ENCODE assay signal across 8 mouse cellular contexts in genomic region chr8:70833018-70833482, GRCm38 (mm10). TPM values are rescaled to one million over a fixed set of nuclear protein-coding genes. Genes with fewer than 3 reads are reported as not detected.
DNase-seq lines count a peak whose midpoint lies in the region; ATAC-seq lines count a peak whose summit lies in the region.

No protein-coding gene starts in this region.

- DNase-seq in heart, adult 18-20 months, result peak; percentile 54 to 68
- no peak for DNase-seq in heart, postnatal 25 days (ENCODE audit: low spot score)
- DNase-seq in Muller cell, postnatal 12 days (ENCODE audit: inconsistent ontology term), result peak; percentile 31
- DNase-seq in lung, postnatal 36 days, result peak; percentile 74
- DNase-seq in right cerebral cortex, postnatal 36 days (ENCODE audit: low spot score in 2 of 2), result no peak
- no peak for DNase-seq in ovary, adult 18-20 months (ENCODE audit: low spot score)
- DNase-seq in retina, postnatal 1 day, result no peak

- H3K4me3 ChIP-seq in intestine, embryonic 15.5 days (replicated peaks), result no peak overlapping the region

- intact Hi-C loops in heart, postnatal 25 days (cut with DNase I), result no loop called here

- peaks cover 7% of the 10 kb centered on the region; the same call in 1 of the 2 replicates for H3K4me1 ChIP-seq in intestine, embryonic 15.5 days (replicated peaks)

- 42% methylated on average over 9 of the region's 9 CpGs for WGBS in intestine, embryonic 15.5 days

- H3K27me3 ChIP-seq in intestine, embryonic 15.5 days (replicated peaks), result no peaks in the 10 kb centered on the region

- ATAC-seq in intestine, embryonic 15.5 days, result no peak

- 0 out of 2 replicates have a peak overlapping the region, but pooled peaks have one; percentile 3 for H3K9ac ChIP-seq in intestine, embryonic 15.5 days

- H3K27ac ChIP-seq in intestine, embryonic 15.5 days, result no peak overlapping the region

- no peak overlapping the region for H3K4me2 ChIP-seq in intestine, embryonic 15.5 days (replicated peaks)

- H3K9me3 ChIP-seq in intestine, embryonic 15.5 days, result no peaks in the 10 kb centered on the region

- H3K36me3 ChIP-seq in intestine, embryonic 15.5 days, result peaks cover 2% of the 10 kb centered on the region

RNA-seq across cellular contexts. Expression of gene Arrdc2, which starts 6.5 kb away (rescaled TPM):
- 10 to 100 TPM; 14.8 to 29.0 TPM for total RNA-seq in heart, adult 18-20 months (2021)
- total RNA-seq in heart, postnatal 25 days (2021), result 10 to 100 TPM in 1 of 2 experiments, 1 to 10 TPM in 1; 9.2 to 10.2 TPM
- 7.5 TPM in 2 replicates for polyA plus RNA-seq in intestine, embryonic 15.5 days (2015; fragmentation: Nextera tagmentation; extraction: Ambion mirVana)

RNA-seq across cellular contexts. Expression of gene Il12rb1, which starts 24.8 kb away (rescaled TPM):
- total RNA-seq in heart, adult 18-20 months (2021), result under 1 TPM; 0.15 to 0.31 TPM
- not detected for total RNA-seq in heart, postnatal 25 days (2021)
- 0.29 and 0.40 TPM in 2 replicates for polyA plus RNA-seq in intestine, embryonic 15.5 days (2015; fragmentation: Nextera tagmentation; extraction: Ambion mirVana)

RNA-seq across cellular contexts. Expression of gene Mast3, which starts 28.2 kb away (rescaled TPM):
- total RNA-seq in heart, adult 18-20 months (2021), result 1 to 10 TPM; 6.8 to 9.8 TPM
- total RNA-seq in heart, postnatal 25 days (2021), result 1 to 10 TPM; 5.2 to 6.3 TPM
- 13.2 and 16.8 TPM in 2 replicates for polyA plus RNA-seq in intestine, embryonic 15.5 days (2015; fragmentation: Nextera tagmentation; extraction: Ambion mirVana)

RNA-seq across cellular contexts. Expression of gene Kcnn1, which starts 30.0 kb away (rescaled TPM):
- total RNA-seq in heart, adult 18-20 months (2021), result 10 to 100 TPM; 13.7 to 14.4 TPM
- total RNA-seq in heart, postnatal 25 days (2021), result 1 to 10 TPM; 8.1 to 8.6 TPM
- polyA plus RNA-seq in intestine, embryonic 15.5 days (2015; fragmentation: Nextera tagmentation; extraction: Ambion mirVana), result 2.0 TPM in 2 replicates

RNA-seq across cellular contexts. Expression of gene Ccdc124, which starts 40.7 kb away (rescaled TPM):
- 10 to 100 TPM; 42.4 to 46.2 TPM for total RNA-seq in heart, adult 18-20 months (2021)
- 10 to 100 TPM; 46.6 to 47.7 TPM for total RNA-seq in heart, postnatal 25 days (2021)
- 89.4 and 90.7 TPM in 2 replicates for polyA plus RNA-seq in intestine, embryonic 15.5 days (2015; fragmentation: Nextera tagmentation; extraction: Ambion mirVana)

Comparison
In these comparisons a context has a peak if more than half of its experiments do, and no peak if none do; other contexts are left out.
1. DNase-seq: peak in heart, adult 18-20 months (2 of 2), Muller cell, postnatal 12 days (single experiment) and lung, postnatal 36 days (single experiment); none in heart, postnatal 25 days (single experiment), right cerebral cortex, postnatal 36 days (0 of 2), ovary, adult 18-20 months (single experiment) and retina, postnatal 1 day (single experiment).